Mouse (Mus musculus) heart, adult 10 weeks (tissue): ENCODE data around the gene Chmp4b. TPM values are rescaled to one million over a fixed set of nuclear protein-coding genes. Genes with fewer than 3 reads are reported as not detected.

ENCODE experiments used
- polyA plus RNA-seq: library from polyadenylated mRNA; stranded (reverse); fragments of 350-450 nt; fragmentation: Illumina TruSeq; extraction: RNeasy Lipid Tissue Mini Kit (QIAGEN cat#74804); gene quantifications from one replicate; pipeline ENCODE4 v1.2.3, GENCODE M21; 2014; ENCODE audit warnings: low read depth, low replicate concordance

Gene Chmp4b
- polyA plus RNA-seq, result 123 TPM

GRCm38 (mm10) chr2:154651363-154651762, at the start of gene Chmp4b:
Chmp4b (plus strand) TSS chr2:154651705.

GRCm38 (mm10) chr2:154603638-154604153, 47.8 kb upstream of the Chmp4b start, which contains the start of gene Pxmp4:
Pxmp4 (minus strand) TSS chr2:154603708.

GRCm38 (mm10) chr2:154613118-154614115, 38.1 kb upstream of the Chmp4b start, which contains the start of the genes Zfp341 and 4930519P11Rik:
Zfp341 (plus strand) TSS chr2:154613297.
4930519P11Rik (minus strand) TSS chr2:154613437.

Other genes with a start within 250 kb of the Chmp4b start
- 67.4 TPM for gene Snta1, start 243.6 kb upstream of the Chmp4b start, polyA plus RNA-seq
- 11.2 TPM for gene Cbfa2t2, start 215.2 kb upstream of the Chmp4b start, polyA plus RNA-seq
- not detected for gene 1700003F12Rik, start 104.6 kb upstream of the Chmp4b start, polyA plus RNA-seq
- not detected for gene Actl10, start 99.9 kb upstream of the Chmp4b start, polyA plus RNA-seq
- 0.60 TPM for gene Necab3, start 92.8 kb upstream of the Chmp4b start, polyA plus RNA-seq
- gene E2f1, start 81.8 kb upstream of the Chmp4b start, polyA plus RNA-seq, result 0.42 TPM
- 35.2 TPM for gene Pxmp4, start 48.0 kb upstream of the Chmp4b start, polyA plus RNA-seq
- 2.6 TPM for gene Zfp341, start 38.4 kb upstream of the Chmp4b start, polyA plus RNA-seq
- not detected for gene 4930519P11Rik, start 38.3 kb upstream of the Chmp4b start, polyA plus RNA-seq
- not detected for gene Gm14214, start 118.3 kb downstream of the Chmp4b start, polyA plus RNA-seq
- 106 TPM for gene Raly, start 139.4 kb downstream of the Chmp4b start, polyA plus RNA-seq
- gene a, start 139.7 kb downstream of the Chmp4b start, polyA plus RNA-seq, result not detected
- gene Eif2s2, start 241.2 kb downstream of the Chmp4b start, polyA plus RNA-seq, result 72.9 TPM